Comparison of ENCODE assay signal across 22 mouse cellular contexts in genomic region chr12:117343121-117343520, GRCm38 (mm10).
DNase-seq lines count a peak whose midpoint lies in the region; ATAC-seq and TF ChIP-seq lines count a peak whose summit lies in the region.
"Had no signal": no experiment of that assay in that cellular context is flagged by ENCODE, and none has a peak within 500 bp of the region (broad histone marks: within the 10 kb centered on the region; RNA-seq: fewer than 3 reads in every experiment).

No protein-coding gene starts in this region.

- peaks cover 2% of the 10 kb centered on the region; the same call in 1 of the 2 replicates for H3K27me3 ChIP-seq in forebrain, embryonic 12.5 days
- H3K27me3 ChIP-seq in forebrain, embryonic 11.5 days (ENCODE audit: control insufficient read depth, insufficient read depth, low read length), result no peaks in the 10 kb centered on the region
- H3K27me3 ChIP-seq in midbrain, embryonic 13.5 days, result no peaks in the 10 kb centered on the region
- H3K27me3 ChIP-seq in heart, embryonic 10.5 days (ENCODE audit: insufficient read depth, poor library complexity, severe bottlenecking), result peaks cover 9% of the 10 kb centered on the region; the same call in 1 of the 2 replicates
- no peaks in the 10 kb centered on the region; the same call in 1 of the 2 replicates for H3K27me3 ChIP-seq in liver, postnatal 0 days (ENCODE audit: insufficient read depth, low read length)

- TF ChIP-seq CTCF in left cerebral cortex, adult 2 months (IDR thresholded peaks at IDR 0.05), result no peak
- no peak for TF ChIP-seq CTCF in liver, postnatal 0 days (IDR thresholded peaks at IDR 0.05; ENCODE audit: low read depth)

- no peak for TF ChIP-seq EP300 in liver, postnatal 0 days (IDR thresholded peaks at IDR 0.05; ENCODE audit: low read depth)

- peaks cover 66% of the 10 kb centered on the region for H3K4me1 ChIP-seq in forebrain, embryonic 12.5 days
- H3K4me1 ChIP-seq in forebrain, embryonic 11.5 days (replicated peaks; ENCODE audit: control insufficient read depth, insufficient read depth, low read length), result peaks cover 28% of the 10 kb centered on the region
- H3K4me1 ChIP-seq in midbrain, embryonic 13.5 days (replicated peaks), result peaks cover 76% of the 10 kb centered on the region
- H3K4me1 ChIP-seq in heart, embryonic 10.5 days, result peaks cover 20% of the 10 kb centered on the region
- no peaks in the 10 kb centered on the region for H3K4me1 ChIP-seq in liver, postnatal 0 days (ENCODE audit: insufficient read depth)

- H3K4me3 ChIP-seq in forebrain, embryonic 12.5 days (replicated peaks), result no peak overlapping the region
- no peak overlapping the region for H3K4me3 ChIP-seq in forebrain, embryonic 11.5 days (ENCODE audit: low read depth, low read length)
- no peak overlapping the region for H3K4me3 ChIP-seq in left cerebral cortex, adult 2 months
- no peak overlapping the region for H3K4me3 ChIP-seq in midbrain, embryonic 13.5 days (replicated peaks)
- H3K4me3 ChIP-seq in heart, embryonic 10.5 days, result no peak overlapping the region
- H3K4me3 ChIP-seq in liver, postnatal 0 days (ENCODE audit: low read depth, low read length), result no peak overlapping the region
- H3K4me3 ChIP-seq: heart, embryonic 13.5 days had no signal

- no peak overlapping the region for H3K9ac ChIP-seq in forebrain, embryonic 12.5 days
- no peak overlapping the region for H3K9ac ChIP-seq in forebrain, embryonic 11.5 days (ENCODE audit: low read length)
- no peak overlapping the region for H3K9ac ChIP-seq in midbrain, embryonic 13.5 days (replicated peaks)
- no peak overlapping the region for H3K9ac ChIP-seq in liver, postnatal 0 days (replicated peaks)
- H3K9ac ChIP-seq: heart, embryonic 13.5 days had no signal

- 87% methylated on average over 3 of the region's 3 CpGs for WGBS in forebrain, embryonic 12.5 days
- WGBS in forebrain, embryonic 11.5 days, result 83% methylated on average over 3 of the region's 3 CpGs
- WGBS in midbrain, embryonic 13.5 days, result 74% methylated on average over 3 of the region's 3 CpGs
- 88% methylated on average over 3 of the region's 3 CpGs for WGBS in heart, embryonic 10.5 days
- WGBS in liver, postnatal 0 days (ENCODE audit: insufficient replicate concordance), result 74% methylated on average over 3 of the region's 3 CpGs

- no peaks in the 10 kb centered on the region for H3K9me3 ChIP-seq in forebrain, embryonic 12.5 days
- no peaks in the 10 kb centered on the region for H3K9me3 ChIP-seq in forebrain, embryonic 11.5 days (ENCODE audit: control insufficient read depth, low read length)
- H3K9me3 ChIP-seq in midbrain, embryonic 13.5 days, result peaks cover 3% of the 10 kb centered on the region; the same call in 1 of the 2 replicates
- H3K9me3 ChIP-seq in heart, embryonic 10.5 days, result no peaks in the 10 kb centered on the region
- H3K9me3 ChIP-seq in liver, postnatal 0 days (ENCODE audit: low read length), result no peaks in the 10 kb centered on the region
- H3K9me3 ChIP-seq: heart, embryonic 13.5 days had no signal

- no peak overlapping the region for H3K4me2 ChIP-seq in forebrain, embryonic 12.5 days
- H3K4me2 ChIP-seq in forebrain, embryonic 11.5 days (ENCODE audit: low read depth, low read length, severe bottlenecking), result no peak overlapping the region
- no peak overlapping the region for H3K4me2 ChIP-seq in midbrain, embryonic 13.5 days (replicated peaks)
- no peak overlapping the region for H3K4me2 ChIP-seq in liver, postnatal 0 days (ENCODE audit: low read depth, low read length)
- H3K4me2 ChIP-seq: heart, embryonic 13.5 days; liver, embryonic 11.5 days had no signal

- intact Hi-C loops in left cerebral cortex, adult 2 months (cut with DNase I), result loop anchor here (1.0 kb wide), 1 partner anchor 12 kb away; no protein-coding TSS in a partner anchor

- peak overlapping the region; percentile 68; the same call in 1 of the 2 replicates for H3K27ac ChIP-seq in forebrain, embryonic 12.5 days
- H3K27ac ChIP-seq in forebrain, embryonic 11.5 days (ENCODE audit: low read depth, low read length), result no peak overlapping the region
- peak overlapping the region; percentile 47; the same call in 1 of the 2 replicates for H3K27ac ChIP-seq in left cerebral cortex, adult 2 months
- peak overlapping the region; percentile 78 for H3K27ac ChIP-seq in midbrain, embryonic 13.5 days
- no peak overlapping the region for H3K27ac ChIP-seq in heart, embryonic 10.5 days
- no peak overlapping the region for H3K27ac ChIP-seq in liver, postnatal 0 days (ENCODE audit: low read depth)
- H3K27ac ChIP-seq: heart, embryonic 13.5 days had no signal

- no peak for ATAC-seq in forebrain, embryonic 12.5 days (ENCODE audit: low FRiP score)
- no peak for ATAC-seq in forebrain, embryonic 11.5 days (replicated peaks; ENCODE audit: low FRiP score)
- no peak for ATAC-seq in midbrain, embryonic 13.5 days
- no peak for ATAC-seq in liver, postnatal 0 days
- ATAC-seq: CD4-positive, CD25-positive, alpha-beta regulatory T cell, adult 4 months had no signal

- H3K36me3 ChIP-seq in forebrain, embryonic 12.5 days (replicated peaks), result no peaks in the 10 kb centered on the region
- H3K36me3 ChIP-seq in forebrain, embryonic 11.5 days (ENCODE audit: control insufficient read depth, insufficient read depth, low read length), result no peaks in the 10 kb centered on the region
- H3K36me3 ChIP-seq in midbrain, embryonic 13.5 days, result no peaks in the 10 kb centered on the region
- H3K36me3 ChIP-seq in heart, embryonic 10.5 days, result no peaks in the 10 kb centered on the region
- no peaks in the 10 kb centered on the region for H3K36me3 ChIP-seq in liver, postnatal 0 days (replicated peaks; ENCODE audit: insufficient read depth, low read length)
- H3K36me3 ChIP-seq: heart, embryonic 13.5 days had no signal

- DNase-seq in forebrain, embryonic 11.5 days (ENCODE audit: low spot score), result no peak
- DNase-seq in left cerebral cortex, adult 2 months (ENCODE audit: extremely low spot score in 1 of 2, low spot score in 2 of 2), result no peak
- DNase-seq in left cerebral cortex, adult 18-20 months (ENCODE audit: low spot score in 2 of 2), result no peak
- DNase-seq in heart, embryonic 10.5 days (ENCODE audit: low spot score), result no peak
- no peak for DNase-seq in urinary bladder, postnatal 14 days (ENCODE audit: low spot score)
- no peak for DNase-seq in liver, postnatal 0 days
- DNase-seq: adrenal gland, postnatal 14 days; cerebellum, adult 9-10 months; gastrocnemius, postnatal 10 days; heart, postnatal 14 days; kidney, adult 11 months; kidney, postnatal 4 days; layer of hippocampus, adult 9-11 months; lung, adult 18-20 months; lung, postnatal 14 days; thymus, adult 2 months; thymus, postnatal 4 days had no signal

Comparison
In these comparisons a context has a peak if more than half of its experiments do, and no peak if none do; other contexts are left out.
1. H3K27ac ChIP-seq: peak in forebrain, embryonic 12.5 days (single experiment), left cerebral cortex, adult 2 months (single experiment) and midbrain, embryonic 13.5 days (single experiment); none in forebrain, embryonic 11.5 days (single experiment), heart, embryonic 10.5 days (single experiment) and liver, postnatal 0 days (single experiment).